Mouse (Mus musculus): ENCODE measurements at regions not wholly inside any gene's neighbourhood (a gene's known extent, or its start where the extent isn't known, plus 50 kb on each side); places are given as distances from the start of the nearest gene placed in this dataset.

- no peaks in the 10 kb centered on the region for H3K9me3 ChIP-seq (ENCODE audit: control insufficient read depth, insufficient read depth, low read depth, low read length)
- H3K4me3 ChIP-seq (ENCODE audit: insufficient read depth in 1 of 2, low read depth in 1 of 2, low read length in 2 of 2, poor library complexity in 1 of 2, severe bottlenecking in 1 of 2) = no peak overlapping the region
- TF ChIP-seq HCFC1 (IDR thresholded peaks at IDR 0.05; ENCODE audit: borderline replicate concordance, insufficient read depth, low read length) (no peak), ZC3H11A (IDR thresholded peaks at IDR 0.05; ENCODE audit: borderline replicate concordance, low read depth, low read length) (no peak), CHD2 (IDR thresholded peaks at IDR 0.05; ENCODE audit: low read depth, low read length) (no peak), MAFK (IDR thresholded peaks at IDR 0.05; ENCODE audit: insufficient read depth, low read depth, low read length) (no peak), ZNF384 (IDR thresholded peaks at IDR 0.05; ENCODE audit: low read depth, low read length) (no peak)
- no peaks in the 10 kb centered on the region for H3K36me3 ChIP-seq (ENCODE audit: control insufficient read depth, insufficient read depth, low read length, poor library complexity, severe bottlenecking)
- DNase-seq (ENCODE audit: low read depth, low spot score) = no peak
- H3K9ac ChIP-seq (ENCODE audit: insufficient read depth, low read depth, low read length, poor library complexity, severe bottlenecking) = no peak overlapping the region
- peaks cover 5 to 17% of the 10 kb centered on the region in 2 experiments; a peak in 2 of 4 replicates for H3K4me1 ChIP-seq (ENCODE audit: control insufficient read depth in 2 of 2, insufficient read depth in 2 of 2, low read length in 2 of 2, poor library complexity in 1 of 2)
- in situ Hi-C loops (cut with MboI; ENCODE audit: low sequenced_read_pairs in 2 of 2, unreplicated experiment in 2 of 2) = loop anchor here in 1 of 2 experiments (10.0 kb wide), 1 partner anchor 332 kb away; no protein-coding TSS in a partner anchor
- no peak overlapping the region for H3K27ac ChIP-seq (ENCODE audit: insufficient read depth, low read depth, low read length, poor library complexity, severe bottlenecking)
Observed at GRCm38 (mm10) chr11:22632314-22632700, 120.4 kb downstream of the Tmem17 start.

GRCm38 (mm10) chr11:22632988-22633387, 121.1 kb downstream of the Tmem17 start:
- H3K27ac ChIP-seq (ENCODE audit: insufficient read depth, low read depth, low read length, poor library complexity, severe bottlenecking) = no peak overlapping the region

GRCm38 (mm10) chr11:22633961-22634360, 122.1 kb downstream of the Tmem17 start:
- Histone ChIP-seq H3K27ac (ENCODE audit: insufficient read depth, low read depth, low read length, poor library complexity, severe bottlenecking) (no peak overlapping the region), H3K36me3 (ENCODE audit: control insufficient read depth, insufficient read depth, low read length, poor library complexity, severe bottlenecking) (no peaks in the 10 kb centered on the region), H3K9ac (ENCODE audit: insufficient read depth, low read depth, low read length, poor library complexity, severe bottlenecking) (no peak overlapping the region), H3K4me3 (ENCODE audit: insufficient read depth in 1 of 2, low read depth in 1 of 2, low read length in 2 of 2, poor library complexity in 1 of 2, severe bottlenecking in 1 of 2) (no peak overlapping the region), H3K4me1 (ENCODE audit: control insufficient read depth in 2 of 2, insufficient read depth in 2 of 2, low read length in 2 of 2, poor library complexity in 1 of 2) (peaks cover 4 to 11% of the 10 kb centered on the region in 2 experiments; a peak in 2 of 4 replicates), H3K9me3 (ENCODE audit: control insufficient read depth, insufficient read depth, low read depth, low read length) (no peaks in the 10 kb centered on the region)
- TF ChIP-seq MAFK (IDR thresholded peaks at IDR 0.05; ENCODE audit: insufficient read depth, low read depth, low read length) (no peak), ZC3H11A (IDR thresholded peaks at IDR 0.05; ENCODE audit: borderline replicate concordance, low read depth, low read length) (no peak), CHD2 (IDR thresholded peaks at IDR 0.05; ENCODE audit: low read depth, low read length) (no peak), HCFC1 (IDR thresholded peaks at IDR 0.05; ENCODE audit: borderline replicate concordance, insufficient read depth, low read length) (no peak), ZNF384 (IDR thresholded peaks at IDR 0.05; ENCODE audit: low read depth, low read length) (no peak)
- in situ Hi-C loops (cut with MboI; ENCODE audit: low sequenced_read_pairs in 2 of 2, unreplicated experiment in 2 of 2) = loop anchor here in 1 of 2 experiments (10.0 kb wide), 1 partner anchor 331 kb away; no protein-coding TSS in a partner anchor
- no peak for DNase-seq (ENCODE audit: low read depth, low spot score)

More at GRCm38 (mm10) chr11:22632988-22633387, 121.1 kb downstream of the Tmem17 start:
- Histone ChIP-seq H3K36me3 (ENCODE audit: control insufficient read depth, insufficient read depth, low read length, poor library complexity, severe bottlenecking) (no peaks in the 10 kb centered on the region), H3K9ac (ENCODE audit: insufficient read depth, low read depth, low read length, poor library complexity, severe bottlenecking) (no peak overlapping the region), H3K9me3 (ENCODE audit: control insufficient read depth, insufficient read depth, low read depth, low read length) (no peaks in the 10 kb centered on the region), H3K4me3 (ENCODE audit: insufficient read depth in 1 of 2, low read depth in 1 of 2, low read length in 2 of 2, poor library complexity in 1 of 2, severe bottlenecking in 1 of 2) (no peak overlapping the region), H3K4me1 (ENCODE audit: control insufficient read depth in 2 of 2, insufficient read depth in 2 of 2, low read length in 2 of 2, poor library complexity in 1 of 2) (peaks cover 5 to 15% of the 10 kb centered on the region in 2 experiments; a peak in 2 of 4 replicates)
- in situ Hi-C loops (cut with MboI; ENCODE audit: low sequenced_read_pairs in 2 of 2, unreplicated experiment in 2 of 2) = loop anchor here in 1 of 2 experiments (10.0 kb wide), 1 partner anchor 332 kb away; no protein-coding TSS in a partner anchor
- TF ChIP-seq ZC3H11A (IDR thresholded peaks at IDR 0.05; ENCODE audit: borderline replicate concordance, low read depth, low read length) (no peak), HCFC1 (IDR thresholded peaks at IDR 0.05; ENCODE audit: borderline replicate concordance, insufficient read depth, low read length) (no peak), ZNF384 (IDR thresholded peaks at IDR 0.05; ENCODE audit: low read depth, low read length) (no peak), CHD2 (IDR thresholded peaks at IDR 0.05; ENCODE audit: low read depth, low read length) (no peak), MAFK (IDR thresholded peaks at IDR 0.05; ENCODE audit: insufficient read depth, low read depth, low read length) (no peak)
- no peak for DNase-seq (ENCODE audit: low read depth, low spot score)

- TF ChIP-seq HCFC1 (IDR thresholded peaks at IDR 0.05; ENCODE audit: borderline replicate concordance, insufficient read depth, low read length) (no peak), ZNF384 (IDR thresholded peaks at IDR 0.05; ENCODE audit: low read depth, low read length) (no peak), CHD2 (IDR thresholded peaks at IDR 0.05; ENCODE audit: low read depth, low read length) (no peak), ZC3H11A (IDR thresholded peaks at IDR 0.05; ENCODE audit: borderline replicate concordance, low read depth, low read length) (no peak), MAFK (IDR thresholded peaks at IDR 0.05; ENCODE audit: insufficient read depth, low read depth, low read length) (no peak)
- H3K9ac ChIP-seq (ENCODE audit: insufficient read depth, low read depth, low read length, poor library complexity, severe bottlenecking) = no peak overlapping the region
- DNase-seq (ENCODE audit: low read depth, low spot score) = no peak
- no peaks in the 10 kb centered on the region for H3K36me3 ChIP-seq (ENCODE audit: control insufficient read depth, insufficient read depth, low read length, poor library complexity, severe bottlenecking)
- in situ Hi-C loops (cut with MboI; ENCODE audit: low sequenced_read_pairs in 2 of 2, unreplicated experiment in 2 of 2) = loop anchor here (5.0 to 10.0 kb wide), 2 partner anchors 322 to 330 kb away; no protein-coding TSS in a partner anchor
- H3K9me3 ChIP-seq (ENCODE audit: control insufficient read depth, insufficient read depth, low read depth, low read length) = no peaks in the 10 kb centered on the region
- H3K4me1 ChIP-seq (ENCODE audit: control insufficient read depth in 2 of 2, insufficient read depth in 2 of 2, low read length in 2 of 2, poor library complexity in 1 of 2) = peaks cover 3 to 8% of the 10 kb centered on the region in 2 experiments; a peak in 2 of 4 replicates
- H3K27ac ChIP-seq (ENCODE audit: insufficient read depth, low read depth, low read length, poor library complexity, severe bottlenecking) = no peak overlapping the region
- no peak overlapping the region for H3K4me3 ChIP-seq (ENCODE audit: insufficient read depth in 1 of 2, low read depth in 1 of 2, low read length in 2 of 2, poor library complexity in 1 of 2, severe bottlenecking in 1 of 2)
Observed at GRCm38 (mm10) chr11:22635021-22635420, 123.1 kb downstream of the Tmem17 start.

All from ES-E14 (cell line).